Mouse (Mus musculus) thymus, postnatal 0 days (tissue): ENCODE results near the gene Tmem91. TPM values are rescaled to one million over a fixed set of nuclear protein-coding genes. Genes with fewer than 3 reads are reported as not detected.

Experiments
- DNase-seq: peaks from one replicate; pipeline ENCODE4 v3.0.0-alpha.2; 2015; ENCODE audit warnings: low spot score
- polyA plus RNA-seq: library from polyadenylated mRNA; unstranded; fragments of >200 nt; fragmentation: Nextera tagmentation; extraction: Ambion mirVana; gene quantifications from 2 replicates; pipeline ENCODE4 v1.2.1, GENCODE M21; 2015

Gene Tmem91
- polyA plus RNA-seq, 1 experiment from 2014 or later, result 6.3 TPM

DNA sequence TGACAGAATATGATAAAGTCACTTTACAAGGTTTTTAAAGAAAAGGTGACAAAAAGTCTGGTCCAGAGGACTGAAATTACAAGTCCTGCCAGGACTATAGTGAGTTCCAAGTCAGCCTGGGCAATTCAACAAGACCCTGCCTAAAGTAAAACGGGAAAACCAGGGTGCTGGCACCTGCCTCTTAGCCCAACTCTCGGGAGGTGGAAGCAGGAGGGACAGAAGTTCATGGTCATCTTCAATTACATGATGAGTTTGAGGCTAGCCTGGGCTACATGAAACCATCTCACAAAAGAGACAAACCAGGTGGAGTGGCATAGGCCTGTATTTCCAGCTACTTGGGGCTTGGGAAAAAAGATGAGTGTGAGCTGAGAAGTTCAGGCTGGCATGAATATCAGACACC, 3.3 kb downstream of the Tmem91 start:
- no peak for DNase-seq

DNA sequence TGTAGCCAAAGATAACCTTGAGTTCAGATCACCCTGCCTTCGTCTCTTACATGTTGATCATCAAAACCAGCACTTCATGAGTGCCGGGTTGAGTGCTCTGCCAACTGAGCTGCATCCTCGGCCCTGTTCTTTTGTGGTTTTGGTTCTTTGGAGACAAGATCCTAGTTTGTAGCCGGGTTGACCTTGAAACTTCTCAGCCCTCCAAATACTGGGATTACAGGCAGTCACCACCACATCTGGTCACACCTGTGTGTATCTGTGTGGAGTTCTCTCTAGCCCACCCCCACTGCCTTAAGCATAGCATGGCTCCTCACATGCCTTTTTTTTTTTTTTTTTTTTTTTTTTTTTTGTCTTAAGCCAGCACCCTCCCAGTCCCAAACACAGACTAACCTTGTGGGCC, 4.9 kb downstream of the Tmem91 start:
- DNase-seq, result no peak

DNA sequence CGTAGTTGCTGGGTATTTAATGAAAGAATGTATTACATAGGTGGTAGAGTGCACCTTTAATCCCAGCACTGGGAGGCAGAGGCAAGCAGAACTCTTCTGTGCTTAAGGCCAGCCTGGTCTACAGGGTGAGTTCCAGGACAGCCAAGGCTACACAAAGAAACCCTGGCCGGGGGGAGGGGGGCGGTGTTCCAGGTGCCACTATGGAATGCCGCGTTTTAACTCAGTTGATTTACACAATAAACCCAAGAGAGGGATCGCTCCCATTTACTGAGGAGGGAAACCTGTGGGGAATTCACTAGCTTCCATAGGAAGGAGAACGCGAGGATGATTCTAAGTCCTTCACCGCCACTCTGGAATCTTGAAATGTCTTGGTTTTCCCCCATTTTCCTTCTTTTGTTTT, 5.3 kb downstream of the Tmem91 start:
- no peak for DNase-seq

DNA sequence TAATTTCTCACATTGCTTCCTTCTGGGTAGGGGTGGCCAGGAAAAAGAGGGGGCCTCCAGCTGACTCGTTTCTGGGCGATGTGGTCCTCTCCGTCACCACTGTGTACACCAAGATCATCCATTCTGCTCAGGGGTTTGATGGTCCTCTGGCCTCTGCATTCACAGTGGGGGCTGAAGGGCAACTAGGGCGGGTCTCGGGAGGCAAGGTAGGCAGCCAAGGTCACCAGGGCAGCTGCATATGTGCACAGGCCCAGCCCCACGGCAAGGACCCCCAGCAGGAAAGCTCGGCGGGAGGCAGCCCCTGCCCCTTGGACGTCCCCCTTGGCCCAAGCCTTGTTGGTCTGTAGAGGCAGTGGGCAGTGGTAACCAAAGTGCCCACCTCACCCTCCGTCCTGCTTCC, 5.8 kb downstream of the Tmem91 start:
- DNase-seq, result no peak

DNA sequence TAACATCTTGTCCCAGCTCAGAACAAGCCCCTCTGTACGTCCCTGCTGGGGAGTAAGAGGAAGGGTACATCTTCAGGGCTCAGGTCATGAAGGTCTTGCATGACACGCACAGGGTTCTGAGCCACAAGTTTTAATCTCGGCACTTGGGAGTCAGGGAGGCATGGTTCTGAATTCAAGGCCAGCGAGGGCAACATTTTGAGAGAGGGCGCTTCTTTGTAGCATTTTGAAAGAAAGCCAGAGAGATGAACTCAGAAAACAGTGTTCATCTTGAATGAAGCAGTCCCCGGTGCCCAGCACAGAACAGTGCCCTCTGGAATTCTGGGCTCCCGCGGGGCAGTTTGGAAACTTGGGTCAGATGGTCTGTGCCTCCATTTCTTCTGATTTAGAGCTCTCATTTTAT, 8.6 kb downstream of the Tmem91 start:
- no peak for DNase-seq

DNA sequence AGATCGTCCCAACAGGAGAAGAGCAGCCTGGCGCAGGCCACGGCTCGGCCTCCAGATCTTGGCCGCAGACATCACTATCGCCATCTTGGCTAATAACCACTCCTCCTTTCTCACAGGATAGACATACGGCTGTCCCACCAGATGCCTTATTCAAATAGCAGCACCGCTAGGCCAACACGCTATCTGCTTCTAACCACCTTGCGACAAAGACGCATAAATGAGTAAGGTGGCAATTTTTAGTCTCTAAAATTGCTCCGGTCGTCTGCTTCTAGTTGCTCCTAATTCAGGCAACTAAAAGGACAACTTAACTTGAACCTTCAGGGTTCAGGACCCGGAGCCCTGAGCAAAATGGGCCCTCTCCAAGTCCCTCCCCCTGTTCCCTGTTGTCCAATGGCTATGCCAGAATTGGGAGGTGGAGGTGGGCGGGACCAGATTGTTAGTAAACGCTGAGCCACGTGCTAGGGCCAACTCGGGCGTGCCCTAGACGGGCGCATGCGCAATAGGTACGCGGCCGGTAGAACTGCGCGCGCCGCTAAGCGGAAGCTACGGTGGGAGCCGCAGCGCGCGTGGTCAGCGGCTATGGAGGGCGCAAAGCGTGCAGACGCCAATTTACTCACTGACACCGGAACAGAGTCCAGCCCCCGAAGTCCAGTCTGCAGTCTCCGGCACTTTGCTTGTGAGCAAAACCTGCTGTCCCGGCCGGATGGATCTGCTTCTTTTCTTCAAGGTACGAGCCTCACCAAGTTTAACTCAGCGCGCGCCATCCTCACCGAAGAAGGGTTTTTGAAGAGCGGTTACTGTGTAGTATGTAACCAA, 16.1 kb downstream of the Tmem91 start, which contains the start of the genes Bckdha and Exosc5:
Bckdha (minus strand) TSS at position 325 of the 816 bp plus-strand sequence.
Exosc5 (plus strand) TSS at position 508 of the 816 bp plus-strand sequence.
- peak; percentile 100 for DNase-seq

DNA sequence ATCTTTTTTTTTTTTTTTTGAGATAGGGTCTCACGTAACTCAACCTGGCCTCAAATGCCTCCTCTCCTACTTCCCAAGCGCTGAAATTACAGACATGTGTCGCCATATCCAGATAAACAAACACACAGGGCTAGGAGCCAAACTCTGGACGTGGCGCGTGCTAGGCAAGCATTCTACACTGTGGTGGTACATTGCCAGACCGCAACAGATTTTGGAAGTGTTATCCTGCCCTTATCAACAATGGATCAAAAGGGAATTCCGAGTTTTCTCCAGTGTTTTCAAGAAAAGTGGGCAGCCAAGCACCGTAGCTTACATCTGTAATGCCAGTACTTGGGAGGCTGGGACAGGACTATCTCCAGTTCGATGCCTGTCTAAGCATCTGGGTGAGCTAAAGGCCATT, 17.2 kb downstream of the Tmem91 start:
- DNase-seq, result no peak

DNA sequence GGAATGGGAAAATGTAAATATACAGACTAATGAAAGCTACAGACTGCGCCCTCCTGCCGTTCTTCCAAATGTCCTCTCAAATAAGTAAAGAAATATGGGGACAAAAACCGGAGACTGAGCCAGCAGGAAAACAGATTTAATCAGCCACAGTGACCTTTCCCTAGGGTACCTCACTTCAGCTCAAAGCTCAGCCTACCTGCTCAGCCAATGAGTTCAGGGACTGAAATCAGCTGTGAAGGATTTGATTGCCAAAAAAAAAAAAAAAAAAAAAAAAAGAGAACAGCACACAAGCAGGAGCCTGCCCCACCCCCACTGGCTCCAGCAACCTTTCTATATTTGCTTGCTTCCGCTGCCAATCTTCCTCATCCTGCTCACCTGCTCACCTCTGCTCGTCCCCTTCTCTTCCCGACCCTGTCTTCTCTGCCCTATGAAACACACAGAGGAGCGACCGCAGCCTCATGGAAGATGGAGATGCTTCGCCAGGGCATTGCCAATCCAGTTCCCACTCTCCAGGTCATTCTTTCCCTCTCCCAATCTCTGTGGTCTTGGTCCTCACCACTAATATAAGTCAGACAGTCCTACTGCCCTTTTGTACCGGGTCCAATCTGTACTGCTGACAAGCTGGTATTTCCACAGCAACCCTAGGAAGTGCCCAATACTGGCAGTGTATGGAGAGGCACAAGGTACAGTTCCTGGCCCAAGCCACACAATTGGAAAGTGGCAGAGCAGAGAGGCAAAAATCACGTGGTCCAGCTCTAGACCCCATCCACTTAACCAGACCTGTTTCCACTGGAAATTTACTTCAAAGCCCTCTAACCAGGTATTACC, 19.2 kb downstream of the Tmem91 start:
- no peak for DNase-seq

DNA sequence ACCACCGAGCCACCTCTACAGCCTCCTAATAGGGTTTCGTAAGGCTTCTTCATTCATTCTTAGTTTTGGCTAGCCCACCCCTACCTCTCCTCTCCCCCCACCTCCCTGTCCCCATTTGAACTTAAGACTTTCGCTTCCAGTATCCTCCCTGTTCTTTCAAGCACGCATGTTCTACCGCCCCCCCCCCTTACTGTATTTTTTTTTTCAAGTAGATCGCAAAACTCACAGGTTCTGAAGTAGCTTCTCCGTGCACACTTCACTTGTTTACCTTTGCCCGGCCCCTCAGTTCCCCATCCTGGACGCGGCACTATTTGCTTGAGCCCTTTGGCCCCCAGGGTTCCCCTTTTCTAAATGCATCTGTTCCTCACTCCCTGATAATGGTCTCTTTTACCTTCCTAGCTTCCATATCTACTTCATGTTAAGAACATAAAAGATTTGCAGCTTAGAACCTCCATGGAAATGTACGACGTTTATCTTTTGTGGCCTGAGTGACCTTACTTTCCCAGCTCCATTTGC, 22.7 kb downstream of the Tmem91 start:
- DNase-seq, result no peak

DNA sequence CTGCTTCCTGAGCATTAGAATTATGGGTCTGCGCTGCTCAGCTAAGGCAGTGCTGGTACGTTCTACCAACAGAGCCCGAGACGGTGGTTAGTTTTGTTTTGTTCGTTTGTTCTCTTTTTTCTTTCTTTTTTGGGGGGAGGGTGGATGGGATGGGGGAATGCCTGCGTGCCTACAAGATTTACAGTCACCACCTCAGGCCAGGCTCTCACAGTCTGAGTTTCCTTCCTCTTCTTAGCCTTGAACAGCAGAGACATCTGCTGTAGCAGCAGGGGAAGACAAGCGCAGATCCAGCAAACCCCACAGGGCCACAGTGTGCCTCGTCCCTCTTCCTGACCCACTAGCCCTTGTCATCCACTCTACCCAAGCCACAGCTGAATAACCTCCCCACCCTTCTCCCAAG, 23.7 kb downstream of the Tmem91 start:
- DNase-seq, result peak; percentile 68

DNA sequence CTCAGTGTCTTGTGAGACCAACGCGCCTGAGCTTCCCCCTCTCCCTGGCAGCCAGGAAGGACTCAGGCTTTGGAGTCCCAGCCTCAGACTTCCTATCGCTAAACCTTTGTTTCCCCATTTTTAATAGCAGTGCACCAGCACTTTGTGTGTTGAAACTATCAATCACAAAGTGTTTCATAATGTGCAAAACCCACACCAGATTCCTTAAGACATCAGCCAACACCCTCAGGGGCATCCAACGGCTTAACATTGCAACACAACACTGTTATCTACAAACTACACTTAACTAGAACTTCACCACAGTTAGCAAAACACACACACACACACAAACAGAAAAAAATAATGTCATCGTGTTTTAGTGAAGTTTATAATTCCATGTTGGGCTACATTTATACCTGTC, 25.1 kb downstream of the Tmem91 start:
- no peak for DNase-seq

DNA sequence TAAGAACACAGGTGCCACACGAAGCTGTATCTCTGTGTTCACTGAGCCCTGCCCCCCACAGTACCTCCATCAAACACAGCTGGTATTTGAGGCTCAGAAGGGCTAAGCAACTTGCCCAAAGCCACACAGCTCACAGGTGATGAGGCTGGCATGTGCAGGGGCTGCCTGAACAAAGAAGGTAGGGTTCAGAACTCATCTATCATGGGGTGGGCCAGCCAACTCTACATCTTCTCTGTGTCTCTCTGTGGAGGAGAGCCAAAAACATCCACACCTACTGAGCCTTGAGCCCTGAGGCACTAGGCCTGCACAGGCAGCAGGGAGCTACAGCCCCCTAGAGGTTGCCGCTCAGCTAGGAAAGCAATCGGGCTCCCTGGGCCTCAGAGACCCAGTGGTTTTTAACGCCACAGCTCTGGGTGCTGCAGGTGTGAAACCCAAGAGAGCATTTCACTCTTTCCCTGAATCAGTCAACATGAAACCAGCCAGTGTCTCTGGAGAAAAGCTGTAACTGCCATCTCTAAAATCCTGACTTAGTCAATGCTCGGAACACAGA, 27.3 kb downstream of the Tmem91 start:
- peak; percentile 89 for DNase-seq

DNA sequence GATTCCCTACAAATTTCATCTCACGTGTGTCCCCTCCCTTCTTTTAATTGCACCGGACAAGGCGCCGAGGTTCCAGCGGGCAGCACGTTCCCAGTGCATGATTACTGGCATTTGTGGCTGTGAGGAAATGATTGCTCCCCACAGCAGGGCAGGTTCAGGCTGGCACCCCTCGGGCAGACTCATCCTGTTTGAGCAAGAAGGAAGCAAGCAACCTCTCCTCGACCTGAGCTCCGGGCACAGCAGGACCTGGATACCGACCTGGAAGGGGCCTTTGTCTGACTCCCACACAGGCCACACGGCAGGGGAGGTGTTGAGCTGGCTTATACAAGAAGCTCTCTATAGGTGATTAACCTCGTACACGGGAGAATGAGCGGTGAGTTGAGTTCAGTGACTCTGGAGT, 29.9 kb downstream of the Tmem91 start:
- DNase-seq, result peak; percentile 25

DNA sequence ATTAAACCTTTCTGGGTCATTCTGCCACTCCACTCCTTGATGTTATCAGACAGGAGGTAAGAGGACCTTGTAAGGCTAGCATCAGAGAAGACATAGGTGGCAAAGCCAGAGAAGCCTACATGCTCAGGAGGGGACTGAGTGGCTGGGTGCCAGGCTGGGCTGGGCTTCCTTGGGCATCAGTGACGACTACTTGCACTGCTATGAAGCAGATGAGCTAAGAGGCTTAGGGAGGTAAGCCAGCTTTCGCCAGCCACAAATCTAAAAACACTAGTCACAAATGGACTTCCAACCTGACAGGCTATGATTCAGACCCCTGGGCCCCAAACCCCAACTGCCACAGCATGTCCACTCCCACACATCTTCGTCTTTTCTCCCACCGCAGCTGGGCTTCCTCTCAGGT, 30.3 kb downstream of the Tmem91 start:
- DNase-seq, result no peak

DNA sequence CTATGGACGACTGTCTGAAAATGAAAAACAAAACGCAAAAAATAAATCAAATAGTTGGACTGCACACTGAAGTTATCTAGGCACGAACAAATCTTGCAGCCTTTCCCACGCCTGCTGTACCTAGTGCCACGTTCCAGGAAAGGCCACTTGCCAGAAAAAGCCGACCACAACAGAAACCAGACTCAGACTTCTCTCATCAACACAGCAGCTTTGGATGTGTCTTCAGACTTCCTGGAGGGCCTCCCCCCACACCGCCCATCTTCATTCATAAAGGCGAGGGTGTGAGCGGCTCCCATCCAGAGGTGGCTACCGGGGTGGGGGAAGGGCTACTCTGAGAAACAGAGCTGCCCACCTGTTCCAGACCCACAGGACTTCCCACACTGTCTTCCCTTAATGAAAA, 30.8 kb downstream of the Tmem91 start:
- DNase-seq, result peak; percentile 46

DNA sequence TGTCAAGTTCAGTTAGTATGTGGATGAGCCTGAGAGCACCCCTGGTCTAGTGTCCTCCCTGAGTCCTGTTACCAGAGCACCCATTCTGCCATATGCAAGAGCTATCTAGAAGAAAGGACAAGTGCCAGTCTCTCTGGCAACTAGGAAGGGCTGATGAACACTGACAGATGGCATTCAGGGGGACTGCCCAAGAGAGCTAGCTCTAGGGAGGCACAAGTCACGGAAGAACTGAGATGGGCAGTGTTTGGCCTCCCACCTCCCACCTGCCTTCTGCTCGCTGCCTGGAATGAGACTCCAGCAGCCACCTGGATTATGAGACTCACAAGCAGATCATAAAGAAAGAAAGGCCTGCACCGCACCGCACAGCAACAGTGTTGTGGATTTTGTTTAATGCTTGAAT, 35.2 kb downstream of the Tmem91 start:
- DNase-seq, result no peak

DNA sequence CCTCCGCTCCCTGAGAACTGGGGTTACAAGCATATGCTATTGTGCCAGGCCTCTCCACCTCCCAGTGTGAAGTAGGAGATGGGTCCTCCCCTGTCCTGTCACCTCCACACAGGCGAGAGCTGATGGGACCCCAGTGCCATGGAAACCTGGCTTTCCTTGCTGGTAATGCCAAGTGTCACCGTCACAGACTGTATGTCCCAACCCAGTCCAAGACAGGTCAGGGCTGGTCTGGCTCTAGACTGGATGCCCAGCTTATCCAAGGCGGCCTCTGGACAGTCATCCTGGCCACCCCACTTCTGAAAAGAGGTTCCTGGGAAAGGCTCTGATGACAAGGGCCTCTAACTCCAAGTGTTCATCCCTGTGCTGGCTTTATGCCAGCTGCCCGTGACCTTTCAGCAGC, 37.9 kb downstream of the Tmem91 start:
- no peak for DNase-seq

DNA sequence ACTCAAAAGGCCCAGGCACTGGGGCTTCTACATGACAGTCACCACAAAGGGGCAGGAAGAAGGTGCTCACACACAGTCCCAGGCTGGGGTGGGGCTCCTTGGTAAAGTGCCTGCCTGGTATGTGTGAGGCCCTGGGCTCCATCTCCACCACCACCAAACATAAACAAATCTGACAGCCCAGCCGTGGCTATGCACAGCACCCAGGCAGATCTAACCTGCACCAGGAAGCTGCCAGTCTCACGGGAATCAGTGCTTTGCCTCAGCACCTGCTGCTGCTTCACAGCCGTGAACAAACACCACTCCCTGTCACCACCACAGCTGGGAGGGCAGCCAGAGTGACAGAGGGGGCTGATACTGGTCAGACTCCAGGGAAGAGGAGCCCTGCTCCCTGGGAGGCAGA, 38.6 kb downstream of the Tmem91 start:
- DNase-seq, result peak; percentile 56

DNA sequence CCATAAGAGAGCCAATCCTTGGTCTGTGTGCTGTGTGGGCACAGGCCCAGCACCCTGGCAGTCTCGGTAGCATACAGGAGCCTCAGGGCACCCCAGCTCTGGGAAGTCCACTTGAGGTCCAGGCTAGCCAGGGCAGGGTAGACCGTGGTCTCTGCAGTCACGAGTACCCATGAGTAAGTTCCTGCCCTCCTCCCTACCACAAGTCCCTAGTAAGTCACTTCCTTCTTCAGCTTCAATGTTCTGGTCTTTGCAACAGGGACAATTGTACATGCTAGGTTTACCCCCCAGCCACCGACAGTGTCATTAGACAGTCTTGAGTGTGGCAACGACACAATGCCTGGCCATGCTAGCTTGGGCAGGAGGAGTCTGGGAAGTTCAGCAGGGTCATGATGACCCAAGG, 42.3 kb downstream of the Tmem91 start:
- no peak for DNase-seq

DNA sequence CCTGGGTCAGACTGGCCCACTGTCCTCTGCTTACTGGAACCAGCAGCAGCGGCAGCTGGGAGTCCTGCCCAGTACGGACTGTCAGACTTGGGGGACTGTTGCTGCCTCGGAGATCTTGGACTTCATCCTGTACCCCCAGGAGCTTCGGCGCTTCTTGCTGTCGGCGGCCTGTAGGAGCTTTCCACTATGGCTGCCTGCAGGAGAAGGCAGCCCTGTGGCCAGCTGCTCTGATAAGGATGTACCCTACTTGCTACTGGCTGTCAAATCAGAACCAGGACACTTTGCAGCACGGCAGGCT, 46.7 kb downstream of the Tmem91 start:
- no peak for DNase-seq

DNA sequence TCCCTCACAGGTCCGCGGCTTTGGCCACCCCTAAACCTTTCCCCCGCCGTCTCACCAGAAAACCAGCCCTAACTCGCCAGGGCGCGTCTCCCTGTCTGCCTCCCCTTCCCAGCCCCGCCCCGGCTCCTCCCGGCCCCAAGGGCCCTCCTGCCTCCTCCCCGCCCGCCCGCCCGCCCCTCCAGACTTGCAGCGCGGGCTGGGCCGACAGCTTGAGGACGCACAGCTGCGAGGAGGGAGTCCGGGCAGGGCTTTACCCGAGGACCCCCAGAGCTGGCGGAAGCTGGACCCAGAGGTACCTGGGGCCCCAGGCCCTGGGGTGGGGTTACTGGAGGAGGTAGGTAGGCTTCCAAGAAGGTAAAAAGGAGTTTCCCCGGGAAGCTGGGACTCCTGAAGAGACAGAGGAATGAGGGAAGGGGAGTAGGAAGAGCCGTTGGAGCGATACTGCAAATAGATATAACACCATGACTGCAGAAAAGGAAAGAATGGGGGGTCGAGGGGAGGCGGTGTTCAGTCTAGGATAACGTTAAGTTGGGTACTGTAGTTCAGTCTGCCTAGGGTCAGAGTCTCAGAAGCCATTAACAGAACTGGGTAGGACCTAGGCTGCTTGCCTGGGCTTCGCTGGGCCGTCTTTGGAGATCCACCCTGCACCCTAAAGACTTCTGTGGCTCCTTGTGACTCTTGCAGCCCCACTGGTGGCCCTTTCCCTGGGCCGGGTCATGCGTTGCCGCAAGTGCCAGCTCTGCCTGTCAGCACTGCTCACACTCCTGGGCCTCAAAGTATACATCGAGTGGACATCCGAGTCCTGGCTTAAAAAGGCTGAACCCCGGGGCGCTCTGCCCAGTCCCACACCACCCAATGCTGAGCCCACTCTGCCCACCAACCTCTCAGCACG, 47.3 kb downstream of the Tmem91 start:
- DNase-seq, result peak; percentile 64
